Mouse (Mus musculus) kidney, postnatal 10 days (tissue): ENCODE data around the gene Zc3h10.
"Not testable (repeated sequence)": the region's sequence is repeated elsewhere in the genome, so short reads cannot be mapped to it uniquely, and the experiment has no call there.

Experiments used
- DNase-seq: peaks from one replicate; pipeline ENCODE4 v3.0.0; 2021; ENCODE audit warnings: mixed read lengths

Gene Zc3h10

DNA sequence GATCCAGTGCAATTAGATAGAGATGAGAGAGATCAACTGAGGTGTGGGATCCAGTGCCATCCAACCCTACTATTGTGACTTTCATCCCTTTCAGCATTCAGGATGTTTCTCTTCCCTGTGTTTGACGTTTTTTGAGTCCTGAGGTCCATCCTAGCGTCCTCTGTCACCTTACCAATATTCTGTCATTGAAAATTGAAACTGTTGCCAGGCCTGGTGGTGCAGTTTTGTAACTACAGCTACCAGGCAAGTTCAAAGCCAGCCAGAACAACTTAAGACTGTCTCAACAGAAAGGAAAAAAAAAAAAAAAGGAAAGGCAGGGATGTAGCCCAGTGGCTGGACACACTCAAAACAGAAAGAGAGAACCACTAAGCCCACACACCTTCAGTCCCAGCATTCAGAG is 52.3 kb downstream of the Zc3h10 start:
- DNase-seq: no peak

DNA sequence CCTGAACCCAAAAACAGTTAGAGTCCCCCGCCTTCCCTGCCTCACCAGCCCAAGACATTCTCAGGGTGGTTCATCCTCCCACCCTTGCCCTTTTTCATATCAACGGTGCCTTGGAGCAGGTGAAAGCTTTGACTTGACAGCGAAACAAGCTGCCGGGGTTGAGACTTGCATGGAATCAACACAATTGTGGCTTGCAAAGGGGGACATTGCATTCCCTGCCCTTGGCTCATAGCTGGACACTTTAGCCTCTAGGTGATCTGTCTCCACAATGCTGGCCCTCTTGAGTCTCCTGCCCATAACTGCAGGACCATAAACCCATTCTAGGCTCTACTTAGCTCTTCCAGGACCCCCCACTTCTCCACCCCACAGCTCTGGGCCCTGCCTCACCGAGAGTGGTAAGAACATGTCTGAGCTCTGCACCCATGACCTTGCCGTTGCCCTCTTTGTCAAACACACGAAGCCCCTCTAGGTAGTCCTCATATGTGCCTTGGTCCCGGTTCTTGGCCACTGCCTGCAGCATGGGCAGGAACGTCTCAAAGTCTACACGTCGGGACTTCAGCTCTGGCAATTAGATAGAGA is 52.8 kb downstream of the Zc3h10 start:
- no peak for DNase-seq

DNA sequence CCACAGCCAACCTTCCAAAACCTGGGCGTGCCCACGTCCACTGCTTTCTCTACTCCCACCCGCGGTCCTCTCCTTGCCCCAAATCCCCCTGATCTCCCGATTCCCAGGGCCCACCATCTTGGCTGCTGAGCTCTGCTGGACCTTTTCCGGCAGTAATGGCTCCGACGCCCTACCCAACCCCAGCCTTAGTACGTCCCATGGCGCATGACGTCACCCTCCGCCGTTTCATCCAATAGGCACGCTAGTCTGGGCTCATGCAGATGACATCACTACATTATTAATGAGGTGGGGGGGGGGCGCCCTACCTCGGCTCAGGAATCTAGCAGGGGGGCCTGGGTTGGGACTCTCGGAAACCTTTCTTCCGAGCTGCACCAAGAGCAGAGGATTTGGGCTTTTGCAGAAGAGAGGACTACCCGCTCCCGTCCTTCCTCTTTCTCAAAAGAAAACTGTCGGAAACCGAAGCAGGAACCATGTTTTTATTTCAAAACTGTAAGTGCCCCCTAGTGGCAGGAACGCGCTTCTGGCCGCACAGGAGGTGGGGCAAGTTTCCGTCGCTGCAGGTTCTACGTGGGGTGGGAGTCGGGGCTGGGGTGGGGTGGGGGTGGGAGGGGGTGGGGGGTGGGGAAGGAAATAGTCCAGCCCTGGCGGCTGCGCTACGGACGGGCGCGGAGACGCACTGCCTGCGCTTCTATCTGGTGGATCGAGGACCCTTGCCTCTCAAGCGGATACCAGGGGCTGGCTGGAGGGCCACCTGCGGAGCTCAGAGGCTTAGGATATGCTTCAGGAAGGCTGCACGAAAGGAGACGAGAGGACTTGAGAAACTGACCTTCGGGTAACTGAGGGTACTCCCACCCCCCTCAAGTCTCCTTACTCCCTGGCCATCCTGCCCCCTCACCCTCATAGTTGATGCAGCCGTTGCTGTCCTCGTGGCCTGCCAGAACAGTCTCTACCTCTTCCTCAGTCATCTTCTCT is 53.6 kb downstream of the Zc3h10 start, which contains the start of gene Myl6:
Gene Myl6 (minus strand): TSS at position 451 of the 972 bp plus-strand sequence.
- peak; percentile 100 for DNase-seq

DNA sequence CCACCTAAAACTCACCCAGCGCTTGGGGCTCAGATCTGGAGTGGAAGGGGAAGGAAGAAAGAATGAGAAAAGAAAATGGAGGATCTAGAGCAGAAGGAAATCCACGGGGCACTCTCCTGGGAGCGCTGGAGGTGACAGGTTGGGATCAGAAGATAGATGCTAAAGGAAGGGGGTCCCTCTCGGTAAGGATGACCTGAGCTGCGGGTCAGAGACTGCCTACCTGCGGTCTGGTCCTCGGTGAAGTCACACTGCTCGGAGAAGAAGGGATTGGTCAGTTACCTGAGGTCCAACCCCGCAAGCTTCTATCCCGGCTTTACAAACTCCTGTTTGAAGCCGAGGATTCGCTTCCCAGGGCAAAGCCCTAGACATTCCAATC is 54.3 kb downstream of the Zc3h10 start:
- DNase-seq: no peak

DNA sequence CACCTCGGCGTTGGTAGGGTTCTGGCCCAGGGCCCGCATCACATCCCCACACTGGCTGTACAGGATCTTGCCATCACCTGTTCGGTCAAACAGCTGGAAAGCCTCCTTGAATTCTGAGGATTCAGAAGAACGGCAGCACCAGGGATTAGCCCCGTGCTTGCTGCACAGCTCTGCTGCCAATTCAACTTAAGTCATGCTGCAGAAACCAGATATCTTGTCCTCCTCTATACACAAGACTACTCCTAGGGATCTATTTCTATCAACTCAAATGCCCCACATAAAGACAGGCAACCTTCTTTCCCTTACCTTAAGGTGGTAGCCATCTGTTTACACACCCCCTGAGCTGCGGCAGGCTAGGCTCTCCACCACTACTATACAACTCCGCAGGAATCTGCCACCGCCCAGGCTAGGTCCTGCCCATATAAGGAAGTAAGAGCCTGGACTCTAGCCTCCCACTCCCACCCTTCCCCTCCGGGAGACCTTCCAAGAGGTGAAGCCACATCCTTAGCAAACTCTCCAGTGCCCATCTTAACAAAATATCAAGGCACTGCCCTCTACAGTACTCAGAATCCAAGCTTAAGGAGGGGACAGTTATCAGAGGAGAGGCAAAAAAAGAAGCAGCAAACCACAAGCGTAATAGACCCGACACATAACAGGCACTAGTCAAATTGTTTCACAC is 54.8 kb downstream of the Zc3h10 start:
- DNase-seq: peak; percentile 83

DNA sequence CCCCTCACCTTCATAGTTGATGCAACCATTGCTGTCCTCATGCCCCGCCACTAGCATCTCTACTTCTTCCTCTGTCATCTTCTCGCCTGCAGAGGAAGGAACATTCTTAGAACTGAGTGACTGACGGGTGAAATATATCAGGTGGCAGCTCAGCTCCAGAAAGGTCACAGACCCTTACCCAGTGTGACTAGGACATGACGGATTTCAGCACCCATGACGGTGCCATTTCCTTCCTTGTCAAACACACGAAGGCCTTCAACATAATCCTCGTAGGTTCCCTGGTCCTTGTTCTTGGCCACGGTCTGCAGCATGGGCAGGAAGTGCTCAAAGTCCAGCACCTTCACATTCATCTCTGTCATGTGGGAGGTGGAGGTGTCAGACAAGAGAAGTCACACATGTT is 55.5 kb downstream of the Zc3h10 start:
- DNase-seq: not testable (repeated sequence)
